Mouse (Mus musculus): Measurements from ENCODE around the gene Car14.
A peak's percentile ranks its signal among the peaks of the same experiment; 100 is the strongest.
"Not testable (repeated sequence)": the region's sequence is repeated elsewhere in the genome, so short reads cannot be mapped to it uniquely, and the experiment has no call there.

The Car14 gene

DNA sequence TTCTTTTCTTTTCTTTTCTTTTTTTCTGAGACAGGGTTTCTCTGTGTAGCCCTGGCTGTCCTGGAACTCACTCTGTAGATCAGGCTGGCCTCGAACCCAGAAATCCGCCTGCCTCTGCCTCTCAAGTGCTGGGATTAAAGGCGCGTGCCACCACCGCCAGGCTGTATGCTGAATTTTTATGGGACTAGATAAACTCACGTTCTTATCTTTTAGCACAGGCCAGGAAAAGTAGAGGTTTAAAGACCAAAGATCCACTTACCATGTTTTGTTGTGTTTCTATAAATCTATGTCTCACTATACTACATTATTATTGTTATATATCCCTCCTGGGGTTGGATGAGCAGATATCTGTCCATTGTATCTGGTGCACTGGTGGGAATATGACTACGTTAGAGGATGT lies 18.9 kb upstream of the Car14 start:
- DNase-seq = not testable (repeated sequence)

DNA sequence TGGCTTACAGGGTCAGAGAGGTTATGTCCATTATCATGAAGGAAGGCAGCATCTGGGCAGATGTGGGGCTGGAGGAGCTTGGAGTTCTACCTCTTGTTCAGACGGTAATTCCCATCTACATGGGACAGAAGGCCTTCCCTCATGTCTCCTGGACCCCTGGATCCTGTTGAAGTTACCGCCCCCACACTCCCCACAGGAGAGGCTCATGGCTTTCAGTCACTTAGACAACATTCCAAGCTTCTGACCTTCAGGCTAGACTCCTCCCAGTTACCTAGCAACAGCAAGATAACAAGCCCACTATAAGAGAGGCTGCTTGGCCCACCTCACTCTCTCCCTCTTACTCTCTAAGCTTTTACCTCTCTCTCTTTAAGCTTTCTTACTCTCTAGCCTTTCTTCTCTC lies 16.0 kb upstream of the Car14 start:
- not testable (repeated sequence) for DNase-seq

DNA sequence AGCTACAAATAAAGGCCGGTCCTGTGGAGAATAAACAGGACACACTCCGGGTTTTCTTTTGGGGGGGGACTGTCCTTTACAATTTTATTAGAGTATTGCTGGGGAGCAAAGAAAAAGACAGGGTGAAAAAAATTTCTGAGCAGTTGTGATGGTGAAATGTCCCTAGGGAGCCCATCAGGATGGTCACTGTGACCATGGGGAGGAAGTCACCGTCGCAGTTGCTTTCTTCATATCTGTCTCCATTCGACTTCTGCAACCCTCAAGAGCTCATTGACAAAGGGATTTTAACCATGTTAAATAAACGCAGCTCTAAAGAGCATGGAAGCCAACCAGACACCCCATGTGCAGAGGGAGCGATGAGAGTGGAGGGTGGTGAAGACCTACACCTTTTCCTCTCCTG lies 12.3 kb upstream of the Car14 start:
- DNase-seq = no peak

DNA sequence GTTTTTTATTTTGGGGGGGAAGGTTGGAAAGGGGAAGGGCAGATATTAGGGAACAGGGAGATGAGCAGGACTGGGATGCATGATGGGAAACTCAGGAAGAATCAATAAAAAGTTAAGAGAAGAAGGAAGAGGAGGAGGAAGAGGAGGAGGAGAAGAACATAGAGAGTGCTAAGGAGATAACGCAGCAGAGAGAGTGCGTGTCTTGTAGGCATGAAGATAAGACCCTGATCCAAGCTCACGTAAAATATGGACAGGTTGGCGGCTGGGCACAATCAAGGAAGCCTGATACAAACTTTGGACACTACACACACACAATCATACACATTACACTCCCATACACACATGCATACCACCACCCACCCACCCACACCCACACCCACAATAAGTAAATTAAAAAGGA lies 10.2 kb upstream of the Car14 start:
- no peak for DNase-seq

DNA sequence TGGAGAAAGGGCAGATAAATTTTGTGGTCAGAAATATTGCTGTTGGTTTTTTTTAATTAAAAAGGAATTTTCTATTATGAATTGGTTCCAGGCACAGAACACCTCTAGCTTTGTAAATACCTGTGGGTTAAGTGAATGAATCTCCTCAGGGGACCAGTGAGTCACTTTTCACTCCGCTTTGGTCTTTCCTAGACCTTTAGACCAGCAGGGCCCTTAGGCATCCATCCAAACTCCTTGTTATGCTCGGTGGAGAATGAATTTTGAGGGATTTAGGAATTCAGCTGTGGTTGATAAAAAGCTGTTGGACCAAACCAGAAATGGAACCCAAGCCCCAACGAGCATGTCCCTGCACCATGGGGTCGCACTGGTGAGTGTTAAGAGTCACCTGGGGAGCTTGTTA lies 3.1 kb upstream of the Car14 start:
- no peak for DNase-seq

DNA sequence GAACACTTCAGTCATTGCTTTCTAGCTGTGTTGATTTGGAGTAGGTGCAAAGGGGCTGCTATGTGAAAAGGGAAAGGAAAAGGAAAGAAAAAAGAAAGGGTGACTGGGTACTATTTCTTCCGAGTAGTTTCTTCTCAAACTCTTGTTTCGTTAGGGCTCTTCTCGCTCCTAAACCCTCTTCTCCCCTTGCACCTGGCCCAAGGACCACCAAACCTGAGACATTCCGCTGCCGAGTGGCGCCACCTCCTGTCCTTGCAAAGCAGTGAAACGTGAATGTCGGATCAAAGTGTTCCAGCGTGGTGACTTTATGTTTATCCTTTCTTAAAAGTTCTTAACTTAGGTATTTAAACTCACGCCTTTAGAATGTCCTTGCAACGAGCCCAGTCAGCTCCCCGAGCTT lies 2.4 kb upstream of the Car14 start:
- peak; percentile 43 for DNase-seq

DNA sequence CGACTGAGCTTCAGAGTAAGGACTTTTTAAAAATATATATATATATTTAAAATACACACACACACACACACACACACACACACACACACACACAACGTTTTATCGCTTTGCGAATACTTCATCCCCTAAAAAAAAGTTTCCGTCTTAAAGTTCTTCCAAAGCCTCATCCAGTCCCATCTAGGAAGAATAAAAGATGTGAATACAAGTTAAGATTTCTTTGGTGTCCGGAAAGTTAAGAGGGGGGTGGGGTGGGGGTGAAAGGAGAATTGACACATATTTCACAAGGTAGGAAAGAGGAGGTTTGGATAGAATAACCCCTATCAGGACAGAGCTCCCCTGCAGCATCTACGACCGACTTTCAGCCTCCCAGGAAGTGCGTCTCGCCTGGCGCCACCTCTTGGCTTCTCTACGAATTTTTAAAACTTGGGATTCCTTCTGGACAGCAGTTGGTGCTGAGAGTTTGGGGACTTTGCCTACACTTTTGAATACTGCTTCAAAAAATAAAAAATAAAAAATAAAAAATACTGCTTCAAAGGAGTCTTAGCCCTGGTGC lies 1.5 kb upstream of the Car14 start:
- DNase-seq = no peak

DNA sequence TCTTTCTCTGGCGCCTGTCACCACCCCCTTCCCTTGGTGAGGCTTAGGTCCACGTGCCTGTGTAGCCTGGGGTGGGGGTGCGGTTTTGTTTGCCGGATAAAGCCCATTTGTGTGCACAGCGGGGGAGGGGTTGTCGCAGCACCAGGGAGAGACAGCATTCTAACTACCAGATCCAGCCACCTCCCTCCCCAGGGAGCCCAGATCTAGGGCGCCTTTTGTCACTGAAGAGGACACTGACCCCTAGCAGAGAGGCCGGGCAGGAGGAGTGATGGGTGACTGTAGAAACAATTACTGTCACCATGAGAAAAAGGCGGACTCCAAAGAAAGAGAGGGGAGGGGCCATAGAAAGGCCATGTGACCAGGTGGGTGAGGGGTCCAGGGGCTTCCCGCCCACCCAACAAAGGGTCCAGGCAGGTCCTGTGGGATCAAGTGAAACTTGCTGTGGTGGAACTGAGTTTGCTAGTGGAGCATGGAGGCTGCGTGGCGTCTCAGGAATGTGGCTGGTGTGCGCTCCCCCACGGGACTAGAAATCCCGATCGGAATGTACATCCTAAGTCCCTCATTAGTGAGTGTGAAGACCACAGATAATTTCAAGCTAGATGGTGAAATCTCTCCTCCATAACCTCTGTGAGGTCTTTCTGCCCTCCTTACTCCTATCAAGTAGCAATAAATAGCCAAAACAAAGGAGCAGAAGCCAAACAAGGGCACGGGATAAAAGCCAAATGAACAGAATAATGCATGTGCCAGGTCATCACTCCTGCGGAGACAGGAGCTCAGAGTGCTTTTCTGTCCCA lies 852 bp upstream of the Car14 start:
- no peak for DNase-seq

DNA sequence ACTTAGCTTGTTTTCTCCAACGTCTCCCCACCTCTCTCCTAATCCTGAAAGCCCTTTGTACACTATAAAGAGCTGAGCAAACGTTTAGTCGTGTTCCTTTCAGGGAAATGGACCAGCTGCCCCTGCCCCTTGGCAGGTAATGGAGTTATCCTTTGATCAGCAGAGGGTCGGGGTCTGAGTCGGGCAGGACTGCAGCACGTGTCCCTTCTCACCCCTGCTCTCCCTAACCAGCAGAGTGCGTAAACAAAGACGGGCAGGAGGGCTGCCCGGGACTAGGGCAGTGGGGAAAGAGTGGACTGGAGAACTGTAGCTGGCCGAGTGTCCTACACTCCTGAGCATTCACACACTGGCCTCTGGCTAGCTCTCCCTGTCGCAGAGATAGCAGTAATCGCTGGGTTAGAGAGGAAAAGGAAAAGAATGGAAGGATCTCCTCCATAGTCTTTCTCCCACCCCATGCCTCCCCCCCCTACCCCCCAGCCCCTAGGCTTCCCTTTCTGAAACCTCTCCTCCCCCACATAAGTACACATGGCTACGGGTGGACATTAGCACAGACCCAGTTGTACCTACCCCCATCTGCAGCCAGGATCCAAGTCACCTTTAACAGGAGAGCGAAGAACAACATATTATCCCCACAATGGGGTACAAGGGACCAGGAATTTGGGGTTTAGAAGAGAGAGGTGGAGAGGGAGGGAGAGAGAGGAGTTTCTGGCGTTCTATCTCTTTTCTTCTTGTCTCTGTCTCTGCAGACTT lies 563 bp downstream of the Car14 start:
- DNase-seq = no peak

DNA sequence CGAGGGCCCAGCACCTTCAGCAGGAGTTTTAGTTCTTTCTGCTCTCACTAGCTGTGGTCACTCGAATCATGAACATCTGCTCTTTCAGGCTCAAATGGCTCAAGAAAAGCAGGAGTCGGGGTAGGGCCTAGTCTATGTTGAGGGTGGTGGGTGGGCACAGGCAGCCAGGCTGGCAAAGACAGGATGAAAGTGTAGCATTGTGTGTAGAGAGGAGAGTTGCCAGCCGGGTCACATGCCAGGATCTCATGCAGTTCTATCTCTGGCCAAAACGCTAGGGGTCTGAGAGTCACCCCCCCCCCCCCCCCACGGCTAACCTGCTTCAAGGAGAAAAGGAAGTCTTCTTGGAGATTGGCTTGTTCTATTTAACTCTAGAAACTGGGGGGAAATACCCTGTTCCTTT lies 1.8 kb downstream of the Car14 start:
- DNase-seq = no peak

DNA sequence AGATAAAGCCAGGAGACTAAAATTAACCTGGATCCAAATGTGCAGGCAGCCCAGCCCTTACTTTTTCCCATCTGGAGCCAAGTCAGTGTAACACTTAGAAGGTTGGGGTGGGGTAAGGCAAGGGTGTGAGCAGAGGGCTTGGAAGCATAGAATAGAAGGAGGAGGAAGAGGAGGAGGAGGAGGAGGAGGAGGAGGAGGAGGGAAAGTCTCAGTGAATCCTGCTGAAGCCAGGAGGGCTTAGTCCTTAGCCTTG lies 2.2 kb downstream of the Car14 start:
- DNase-seq = no peak

DNA sequence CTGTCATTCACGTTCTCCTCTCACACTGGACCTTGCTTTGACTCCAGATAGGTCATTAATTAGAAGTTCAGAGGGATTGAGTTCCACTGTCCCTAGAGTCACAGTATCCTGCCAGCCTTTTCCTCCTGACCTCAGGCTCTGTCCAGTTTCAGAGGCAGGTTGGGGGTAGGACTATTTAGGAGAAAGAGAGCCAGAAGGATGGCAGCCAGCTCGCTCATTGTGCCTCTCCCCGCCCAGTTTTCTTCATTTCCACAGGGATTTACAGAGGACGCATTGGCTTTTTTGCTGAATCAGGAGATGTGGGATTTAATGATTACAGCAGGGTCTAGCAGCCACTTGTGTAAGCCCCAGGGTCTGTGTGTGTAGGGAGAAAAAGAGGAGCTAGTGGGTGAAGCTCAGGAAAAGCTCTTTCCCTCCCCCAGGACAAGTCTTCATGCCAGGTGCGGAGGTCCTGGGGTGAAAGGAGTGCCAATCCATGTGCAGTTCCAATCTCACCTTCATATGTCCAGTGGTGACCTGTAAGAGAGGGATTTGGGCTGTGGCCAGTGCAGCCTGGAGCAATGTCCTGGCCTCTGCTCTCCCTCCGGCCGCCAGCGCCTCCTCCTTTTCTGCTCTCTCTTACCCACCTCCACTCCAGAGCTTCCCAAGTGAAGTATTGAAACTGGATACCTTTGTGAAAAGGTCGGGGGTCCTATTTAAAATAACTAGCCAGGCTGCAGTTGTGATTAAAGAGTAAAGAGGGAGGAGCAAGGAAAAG lies 2.7 kb downstream of the Car14 start:
- no peak for DNase-seq

DNA sequence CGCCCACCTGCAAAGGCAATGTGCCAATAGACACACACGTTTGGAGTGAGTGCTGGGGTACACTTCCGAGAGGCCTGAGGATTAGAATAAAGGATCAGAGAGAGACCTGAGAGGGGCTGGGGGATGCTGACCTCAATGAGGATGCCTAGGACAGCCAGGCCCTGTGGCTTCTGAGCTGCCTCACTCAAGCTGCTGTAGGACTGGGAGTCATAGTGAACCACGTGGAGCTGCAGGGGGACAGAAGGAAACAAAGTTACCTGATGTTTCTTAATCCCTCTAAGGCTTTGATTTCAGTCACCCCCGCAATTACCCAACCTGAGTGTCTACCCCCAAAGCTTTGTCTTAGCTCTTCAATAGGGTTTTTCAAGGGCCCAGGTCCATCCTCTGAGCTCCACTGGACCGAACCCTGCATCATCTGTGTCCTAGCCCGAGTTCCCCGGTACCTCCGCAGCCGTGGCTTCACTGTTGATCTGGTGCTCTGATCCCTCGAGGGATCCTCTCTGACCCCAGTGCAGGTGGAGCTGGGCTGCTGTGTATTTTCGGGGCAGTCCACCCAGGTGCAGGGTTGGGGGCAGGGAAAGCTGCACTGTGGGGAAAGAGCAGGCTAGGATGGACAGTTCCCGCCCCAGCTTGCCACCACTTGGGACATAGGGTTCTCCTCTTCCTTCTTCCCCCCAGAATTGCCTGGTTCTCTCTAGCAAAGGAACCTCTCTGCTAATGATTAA lies 4.5 kb downstream of the Car14 start:
- no peak for DNase-seq

DNA sequence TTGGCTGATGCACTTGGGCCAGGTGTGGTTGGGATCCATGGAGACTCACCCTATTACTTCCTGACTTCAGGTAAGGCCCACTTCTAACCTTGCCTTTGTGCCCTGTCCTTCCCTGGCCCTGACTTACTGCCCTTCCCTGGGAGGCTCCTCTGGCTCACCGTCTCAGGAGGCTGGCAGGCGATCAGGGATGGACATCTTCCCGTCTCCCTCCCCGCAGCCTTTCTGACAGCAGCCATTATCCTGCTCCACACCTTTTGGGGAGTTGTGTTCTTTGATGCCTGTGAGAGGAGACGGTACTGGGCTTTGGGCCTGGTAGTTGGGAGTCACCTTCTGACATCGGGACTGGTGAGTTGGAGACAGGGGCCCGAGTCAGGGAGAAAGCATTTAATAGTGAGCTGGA lies 9.0 kb downstream of the Car14 start:
- not testable (repeated sequence) for DNase-seq

DNA sequence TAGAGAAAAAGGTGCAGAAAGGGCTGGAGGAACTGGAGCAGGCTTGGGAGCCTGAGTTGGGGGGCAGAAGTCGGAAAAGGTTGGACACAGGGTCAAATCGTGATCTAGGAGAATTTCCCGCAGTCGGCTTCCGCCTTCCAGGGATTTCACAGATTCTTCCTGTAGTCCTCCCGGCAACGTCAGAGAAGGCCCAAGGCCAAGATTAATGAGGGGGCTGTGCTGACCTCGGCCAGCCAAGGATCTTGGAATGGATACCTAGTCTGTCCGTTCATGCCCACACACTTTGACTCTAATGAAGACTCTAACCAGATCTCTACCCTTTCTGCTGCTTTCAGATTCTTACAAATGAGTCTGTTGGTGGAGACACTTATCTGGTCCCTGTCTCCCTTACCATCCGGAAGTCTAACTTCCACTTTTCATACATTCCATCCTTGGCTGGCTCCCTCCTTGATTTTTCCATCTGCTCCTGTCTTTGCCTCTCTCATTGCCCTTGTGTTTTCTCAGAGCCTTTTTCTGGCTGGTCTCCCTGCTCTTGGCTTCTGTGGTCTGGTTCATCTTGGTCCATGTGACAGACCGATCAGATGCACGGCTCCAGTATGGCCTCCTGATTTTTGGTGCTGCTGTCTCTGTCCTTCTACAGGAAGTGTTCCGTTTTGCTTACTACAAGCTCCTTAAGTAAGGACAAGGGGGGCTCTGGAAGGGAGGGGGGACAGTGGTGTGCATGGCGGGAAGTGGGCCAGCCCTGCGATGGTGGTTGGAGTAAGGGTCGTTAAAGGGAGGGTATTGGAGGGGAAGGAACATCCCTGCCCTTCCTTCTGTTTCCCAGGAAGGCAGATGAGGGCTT lies 10.0 kb downstream of the Car14 start:
- peak; percentile 52 for DNase-seq

DNA sequence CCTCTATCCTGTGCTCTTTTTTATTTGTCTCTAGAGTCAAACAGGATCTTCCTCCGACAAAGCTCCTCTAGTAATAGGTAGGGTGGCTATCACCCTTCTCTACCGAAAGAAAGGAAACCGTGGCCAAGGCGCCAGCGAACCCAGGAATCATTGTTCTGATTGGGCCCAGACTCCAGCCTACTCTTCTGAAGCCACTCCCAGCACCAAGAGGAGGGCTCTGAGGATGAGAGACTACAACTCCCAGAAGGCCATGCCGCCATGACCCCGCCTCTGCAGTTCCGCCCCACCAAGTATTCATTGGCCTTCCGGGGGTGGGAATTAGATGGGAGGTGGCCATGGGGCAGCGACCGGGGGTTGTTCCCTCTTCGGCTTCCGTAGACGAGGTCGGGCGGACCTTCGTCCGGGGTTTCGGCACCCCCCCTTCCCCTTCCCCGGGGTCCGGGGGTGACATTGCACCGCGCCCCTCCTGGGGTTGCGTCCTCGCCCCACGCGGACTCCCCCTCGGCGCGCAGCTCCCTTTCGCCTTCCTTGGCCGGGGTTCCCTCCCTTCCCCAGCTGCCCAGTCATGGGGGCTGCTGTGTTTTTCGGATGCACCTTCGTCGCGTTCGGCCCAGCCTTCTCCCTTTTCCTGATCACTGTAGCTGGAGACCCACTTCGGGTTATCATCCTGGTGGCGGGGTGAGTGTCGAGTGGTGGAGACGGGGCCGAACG lies 10.7 kb downstream of the Car14 start, which contains the start of gene Aph1a:
Aph1a (plus strand) TSS at position 364 of the 711 bp plus-strand sequence.
- DNase-seq = peak; percentile 96

DNA sequence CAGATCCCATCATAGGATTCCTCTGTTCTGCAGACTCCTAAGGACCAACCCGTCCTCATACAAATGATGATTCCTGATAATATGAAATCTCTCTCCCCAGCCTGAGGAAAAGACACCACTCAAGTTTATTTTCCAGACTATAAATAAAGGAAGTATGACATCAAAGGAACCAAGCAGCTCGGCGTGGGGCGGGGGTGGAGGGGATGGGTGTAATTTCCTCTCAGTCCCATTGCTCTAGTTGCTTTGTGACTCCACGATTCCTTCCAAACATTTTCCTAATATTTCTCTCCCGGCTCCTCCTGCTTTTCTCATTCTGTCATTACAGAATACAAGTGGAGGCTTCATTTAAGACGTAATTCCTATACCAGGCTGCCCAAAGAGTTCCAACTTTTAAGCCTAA lies 11.4 kb downstream of the Car14 start:
- no peak for DNase-seq

DNA sequence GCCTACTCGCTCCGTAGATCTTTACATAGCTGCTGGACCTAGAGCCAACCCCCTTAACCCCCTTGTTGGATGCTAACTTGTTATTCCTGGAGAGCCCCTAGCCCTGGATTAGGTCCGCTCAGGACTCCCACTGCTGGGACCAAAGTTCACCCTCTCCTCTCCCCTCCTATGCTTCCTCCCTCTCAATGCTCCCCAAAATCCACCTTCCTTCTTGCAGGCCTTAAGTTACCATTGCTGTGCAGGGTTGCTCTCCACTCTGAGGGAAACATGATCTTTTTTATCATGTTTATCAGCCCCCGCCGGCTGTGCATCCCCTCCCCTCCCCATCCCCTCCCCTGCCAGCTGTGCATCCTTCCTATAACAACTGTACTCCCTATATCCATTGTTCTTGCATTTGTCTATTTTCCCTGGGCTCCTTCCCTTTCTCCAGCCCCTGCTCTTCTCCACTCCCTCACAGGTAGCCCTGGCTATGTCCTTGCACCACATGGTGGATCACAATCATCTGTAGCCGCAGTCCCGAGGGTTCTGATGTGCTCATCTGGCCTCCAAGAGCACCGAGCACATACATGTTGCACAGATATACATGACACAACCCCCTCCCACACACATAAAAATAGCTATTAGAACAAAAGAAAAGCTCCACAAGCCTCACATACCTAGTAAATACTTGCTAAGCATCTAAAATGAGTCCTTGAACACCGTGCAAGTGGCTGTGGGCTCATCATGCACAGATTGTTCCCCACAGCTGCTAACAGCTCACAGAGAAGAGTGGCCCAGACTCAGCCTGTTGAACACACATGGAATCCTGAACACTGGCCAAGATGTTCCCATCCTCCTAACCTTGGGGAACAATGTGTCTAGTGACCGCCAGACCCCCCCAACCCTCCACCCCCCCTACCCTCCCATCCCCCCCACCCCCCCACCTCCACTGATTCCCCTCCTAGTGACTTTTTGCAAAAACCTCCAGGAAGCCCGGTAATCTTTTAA lies 12.1 kb downstream of the Car14 start:
- DNase-seq = no peak

DNA sequence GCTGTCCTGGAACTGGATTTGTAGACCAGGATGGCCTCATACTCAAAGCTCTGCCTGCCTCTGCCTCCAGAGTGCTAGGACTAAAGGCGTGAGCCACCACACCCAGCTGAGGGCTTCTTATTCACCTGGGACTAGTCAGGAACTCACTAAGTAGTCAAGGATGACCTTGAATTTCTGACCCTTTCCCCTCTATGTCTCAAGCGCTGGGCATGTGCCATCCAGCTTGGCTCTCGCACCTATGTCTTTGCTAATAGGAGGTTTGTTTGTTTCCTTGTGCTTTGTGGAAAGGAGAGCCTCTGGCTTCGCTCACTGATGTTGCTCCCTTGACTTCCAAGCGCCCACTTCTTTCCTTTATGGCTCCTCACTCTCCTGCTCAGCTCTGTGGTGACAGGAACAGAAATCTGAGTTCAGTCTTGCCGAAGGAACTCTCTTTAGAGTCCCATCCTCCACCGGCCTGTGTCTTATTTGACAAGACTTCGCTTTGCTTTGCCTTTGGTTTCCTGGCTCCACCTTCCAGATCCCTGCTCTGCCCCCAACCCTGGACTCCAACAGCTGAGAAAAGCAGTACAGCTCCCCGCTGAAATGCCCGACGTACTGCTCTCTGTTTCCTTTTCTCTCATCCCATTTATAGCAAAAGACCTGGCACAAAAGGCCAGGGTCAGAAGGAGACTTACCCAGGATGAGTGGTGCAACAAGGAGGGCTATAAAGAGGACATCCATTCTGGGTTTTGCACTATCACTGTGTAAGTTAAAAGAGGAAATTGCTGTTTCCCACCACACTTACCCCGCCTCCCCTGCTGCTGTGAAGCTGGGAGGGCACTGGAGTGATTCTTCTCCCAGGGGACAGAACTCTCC lies 13.1 kb downstream of the Car14 start, which contains the start of gene BC028528:
BC028528 (minus strand) TSS at position 795 of the 855 bp plus-strand sequence.
- no peak for DNase-seq

Data from cerebellum, adult 8-10 months (tissue).